Mouse (Mus musculus): ENCODE data around the gene Rbm19.

GRCm38 (mm10) chr5:120148246-120148645 is 32.0 kb downstream of the Rbm19 start:
- no peak for TF ChIP-seq CTCF (IDR thresholded peaks at IDR 0.05; ENCODE audit: insufficient read depth, low read length)
- no peak for TF ChIP-seq POLR2A (IDR thresholded peaks at IDR 0.05; ENCODE audit: borderline replicate concordance, extremely low read depth, low read depth, low read length)
